In genomic region chr5:151047488-151047887, GRCm38 (mm10) we compare ENCODE assay signal across 12 mouse cellular contexts.
DNase-seq lines count a peak whose midpoint lies in the region; ATAC-seq and TF ChIP-seq lines count a peak whose summit lies in the region.
"Had no signal": no experiment of that assay in that cellular context is flagged by ENCODE, and none has a peak within 500 bp of the region (broad histone marks: within the 10 kb centered on the region; RNA-seq: fewer than 3 reads in every experiment).

No protein-coding gene starts in this region.

- peaks cover 82% of the 10 kb centered on the region for H3K36me3 ChIP-seq in intestine, embryonic 14.5 days (ENCODE audit: control insufficient read depth, insufficient read depth, low read length)
- peaks cover 65% of the 10 kb centered on the region for H3K36me3 ChIP-seq in intestine, postnatal 0 days (ENCODE audit: control insufficient read depth, insufficient read depth)
- H3K36me3 ChIP-seq in embryonic facial prominence, embryonic 15.5 days: peaks cover 16% of the 10 kb centered on the region

- WGBS in intestine, embryonic 14.5 days: 55% methylated on average over 12 of the region's 12 CpGs
- 66% methylated on average over 12 of the region's 12 CpGs for WGBS in intestine, postnatal 0 days
- WGBS in embryonic facial prominence, embryonic 15.5 days: 57% methylated on average over 12 of the region's 12 CpGs

- H3K9ac ChIP-seq in intestine, embryonic 14.5 days (ENCODE audit: low read length): no peak overlapping the region
- no peak overlapping the region for H3K9ac ChIP-seq in intestine, postnatal 0 days (ENCODE audit: low read depth, low read length)
- no peak overlapping the region for H3K9ac ChIP-seq in embryonic facial prominence, embryonic 15.5 days
- H3K9ac ChIP-seq: liver, embryonic 15.5 days had no signal

- TF ChIP-seq CTCF in intestine, postnatal 0 days (IDR thresholded peaks at IDR 0.05; ENCODE audit: low read depth): no peak
- TF ChIP-seq CTCF in left cerebral cortex, adult 2 months (IDR thresholded peaks at IDR 0.05): no peak

- H3K4me3 ChIP-seq in intestine, embryonic 14.5 days (ENCODE audit: low read depth, low read length): no peak overlapping the region
- H3K4me3 ChIP-seq in intestine, postnatal 0 days (ENCODE audit: low read depth, low read length): no peak overlapping the region
- H3K4me3 ChIP-seq in embryonic facial prominence, embryonic 15.5 days (replicated peaks): no peak overlapping the region
- no peak overlapping the region for H3K4me3 ChIP-seq in left cerebral cortex, adult 2 months
- H3K4me3 ChIP-seq: liver, embryonic 15.5 days had no signal

- intact Hi-C loops in left cerebral cortex, adult 2 months (cut with DNase I): no loop called here

- H3K27ac ChIP-seq in intestine, embryonic 14.5 days (ENCODE audit: low read depth): peak overlapping the region; percentile 33; the same call in 1 of the 2 replicates
- no peak overlapping the region for H3K27ac ChIP-seq in intestine, postnatal 0 days (ENCODE audit: low read depth, low read length)
- H3K27ac ChIP-seq in embryonic facial prominence, embryonic 15.5 days (replicated peaks): peak overlapping the region; percentile 36
- no peak overlapping the region for H3K27ac ChIP-seq in left cerebral cortex, adult 2 months
- H3K27ac ChIP-seq: hindbrain, postnatal 0 days; liver, embryonic 15.5 days had no signal

- H3K4me1 ChIP-seq in intestine, embryonic 14.5 days (replicated peaks; ENCODE audit: control insufficient read depth, insufficient read depth, low read length): peaks cover 6% of the 10 kb centered on the region; the same call in 1 of the 2 replicates
- H3K4me1 ChIP-seq in intestine, postnatal 0 days (replicated peaks; ENCODE audit: control insufficient read depth, insufficient read depth, low read length): no peaks in the 10 kb centered on the region
- H3K4me1 ChIP-seq in embryonic facial prominence, embryonic 15.5 days: peaks cover 14% of the 10 kb centered on the region
- H3K4me1 ChIP-seq: liver, embryonic 15.5 days had no signal

- no peak for DNase-seq in intestine, embryonic 14.5 days (ENCODE audit: low spot score)
- peak; percentile 54 for DNase-seq in heart, postnatal 4 days
- peak; percentile 50 for DNase-seq in lung, postnatal 14 days
- DNase-seq in left cerebral cortex, adult 2 months (ENCODE audit: extremely low spot score in 1 of 2, low spot score in 2 of 2): no peak
- DNase-seq: adrenal gland, postnatal 10 days; layer of hippocampus, postnatal 36 days had no signal

- ATAC-seq in intestine, embryonic 14.5 days (replicated peaks; ENCODE audit: low FRiP score, low TSS enrichment, low read depth): no peak
- ATAC-seq in intestine, postnatal 0 days: no peak
- ATAC-seq in embryonic facial prominence, embryonic 15.5 days (ENCODE audit: insufficient number of reproducible peaks, low FRiP score, low TSS enrichment, low read depth): no peak
- ATAC-seq in activated CD4-positive, CD25-positive, alpha-beta regulatory T cell, adult 4 months: no peak
- no peak for ATAC-seq in megakaryocyte, adult 5-6 weeks (ENCODE audit: poor library complexity, severe bottlenecking)
- ATAC-seq: hindbrain, postnatal 0 days had no signal

- 0 out of 2 replicates have a peak, but pooled peaks cover 6% of the 10 kb centered on the region for H3K9me3 ChIP-seq in intestine, embryonic 14.5 days (ENCODE audit: control insufficient read depth, low read length)
- H3K9me3 ChIP-seq in intestine, postnatal 0 days (ENCODE audit: control insufficient read depth): no peaks in the 10 kb centered on the region
- H3K9me3 ChIP-seq in embryonic facial prominence, embryonic 15.5 days (replicated peaks): 0 out of 2 replicates have a peak, but pooled peaks cover 5% of the 10 kb centered on the region
- H3K9me3 ChIP-seq: liver, embryonic 15.5 days had no signal

- no peak overlapping the region for H3K4me2 ChIP-seq in intestine, embryonic 14.5 days (ENCODE audit: low read length)
- no peak overlapping the region for H3K4me2 ChIP-seq in intestine, postnatal 0 days (replicated peaks; ENCODE audit: low read depth)
- no peak overlapping the region for H3K4me2 ChIP-seq in embryonic facial prominence, embryonic 15.5 days (replicated peaks)
- H3K4me2 ChIP-seq: liver, embryonic 15.5 days had no signal

- no peaks in the 10 kb centered on the region for H3K27me3 ChIP-seq in intestine, embryonic 14.5 days (replicated peaks; ENCODE audit: control insufficient read depth, insufficient read depth, low read length)
- no peaks in the 10 kb centered on the region for H3K27me3 ChIP-seq in intestine, postnatal 0 days (replicated peaks; ENCODE audit: control insufficient read depth, insufficient read depth, low read length)
- H3K27me3 ChIP-seq in embryonic facial prominence, embryonic 15.5 days: no peaks in the 10 kb centered on the region
- H3K27me3 ChIP-seq: liver, embryonic 15.5 days had no signal

Comparison
In these comparisons a context has a peak if more than half of its experiments do, and no peak if none do; other contexts are left out.
1. H3K27ac ChIP-seq: peak in intestine, embryonic 14.5 days (single experiment) and embryonic facial prominence, embryonic 15.5 days (single experiment); none in intestine, postnatal 0 days (single experiment) and left cerebral cortex, adult 2 months (single experiment).
2. DNase-seq: peak in heart, postnatal 4 days (single experiment) and lung, postnatal 14 days (single experiment); none in intestine, embryonic 14.5 days (single experiment) and left cerebral cortex, adult 2 months (0 of 2).